In genomic region chr16:76201773-76202571, GRCm38 (mm10) we compare ENCODE assay signal across 10 mouse cellular contexts.
DNase-seq lines count a peak whose midpoint lies in the region; ATAC-seq and TF ChIP-seq lines count a peak whose summit lies in the region.
"Had no signal": no experiment of that assay in that cellular context is flagged by ENCODE, and none has a peak within 500 bp of the region (broad histone marks: within the 10 kb centered on the region; RNA-seq: fewer than 3 reads in every experiment).

No protein-coding gene starts in this region.

- H3K9ac ChIP-seq in forebrain, postnatal 0 days, result no peak overlapping the region
- no peak overlapping the region for H3K9ac ChIP-seq in forebrain, embryonic 15.5 days (replicated peaks)
- no peak overlapping the region for H3K9ac ChIP-seq in embryonic facial prominence, embryonic 11.5 days (replicated peaks; ENCODE audit: low read length)

- H3K9me3 ChIP-seq in forebrain, postnatal 0 days (ENCODE audit: low read length), result no peaks in the 10 kb centered on the region
- no peaks in the 10 kb centered on the region for H3K9me3 ChIP-seq in forebrain, embryonic 15.5 days
- H3K9me3 ChIP-seq in embryonic facial prominence, embryonic 11.5 days (replicated peaks; ENCODE audit: control insufficient read depth, low read length), result no peaks in the 10 kb centered on the region

- H3K27me3 ChIP-seq in forebrain, postnatal 0 days (ENCODE audit: insufficient read depth, low read length), result no peaks in the 10 kb centered on the region
- H3K27me3 ChIP-seq in forebrain, embryonic 15.5 days, result no peaks in the 10 kb centered on the region
- no peaks in the 10 kb centered on the region for H3K27me3 ChIP-seq in embryonic facial prominence, embryonic 11.5 days (ENCODE audit: control insufficient read depth, insufficient read depth, low read length)
- H3K27me3 ChIP-seq: CH12.LX had no signal

- no peak overlapping the region for H3K27ac ChIP-seq in forebrain, postnatal 0 days (ENCODE audit: low read depth, low read length)
- H3K27ac ChIP-seq in forebrain, embryonic 15.5 days (replicated peaks), result no peak overlapping the region
- H3K27ac ChIP-seq in embryonic facial prominence, embryonic 11.5 days (replicated peaks; ENCODE audit: low read depth, low read length), result no peak overlapping the region
- H3K27ac ChIP-seq: macrophage had no signal

- no peak overlapping the region for H3K4me2 ChIP-seq in forebrain, postnatal 0 days (ENCODE audit: low read depth)
- no peak overlapping the region for H3K4me2 ChIP-seq in forebrain, embryonic 15.5 days (replicated peaks)
- no peak overlapping the region for H3K4me2 ChIP-seq in embryonic facial prominence, embryonic 11.5 days (ENCODE audit: low read depth, low read length)

- peak; percentile 41 for TF ChIP-seq CTCF in forebrain, postnatal 0 days (IDR thresholded peaks at IDR 0.05; ENCODE audit: low read depth)

- H3K4me1 ChIP-seq in forebrain, postnatal 0 days (ENCODE audit: insufficient read depth), result no peaks in the 10 kb centered on the region
- no peaks in the 10 kb centered on the region for H3K4me1 ChIP-seq in forebrain, embryonic 15.5 days
- H3K4me1 ChIP-seq in embryonic facial prominence, embryonic 11.5 days (ENCODE audit: control insufficient read depth, insufficient read depth, low read length), result no peaks in the 10 kb centered on the region

- no peak for ATAC-seq in forebrain, postnatal 0 days
- ATAC-seq in forebrain, embryonic 15.5 days (replicated peaks), result no peak
- no peak for ATAC-seq in embryonic facial prominence, embryonic 11.5 days (replicated peaks; ENCODE audit: insufficient number of reproducible peaks, low FRiP score, low TSS enrichment, low read depth)
- peak; percentile 51; the same call in 1 of the 2 replicates for ATAC-seq in neutrophil, adult 5-6 weeks (ENCODE audit: extremely low read depth, insufficient number of reproducible peaks, low FRiP score, poor library complexity, severe bottlenecking)
- ATAC-seq in erythroblast, adult 5-6 weeks (replicated peaks; ENCODE audit: low FRiP score, poor library complexity, severe bottlenecking), result no peak

- no peak overlapping the region for H3K4me3 ChIP-seq in forebrain, postnatal 0 days (ENCODE audit: low read depth, low read length)
- no peak overlapping the region for H3K4me3 ChIP-seq in forebrain, embryonic 15.5 days
- no peak overlapping the region for H3K4me3 ChIP-seq in embryonic facial prominence, embryonic 11.5 days (ENCODE audit: low read depth, low read length)

- H3K36me3 ChIP-seq in forebrain, postnatal 0 days (ENCODE audit: insufficient read depth), result no peaks in the 10 kb centered on the region
- no peaks in the 10 kb centered on the region for H3K36me3 ChIP-seq in forebrain, embryonic 15.5 days
- no peaks in the 10 kb centered on the region for H3K36me3 ChIP-seq in embryonic facial prominence, embryonic 11.5 days (replicated peaks; ENCODE audit: control insufficient read depth, insufficient read depth, low read depth, low read length)

- DNase-seq in forebrain, postnatal 0 days, result no peak
- DNase-seq in urinary bladder, postnatal 14 days (ENCODE audit: low spot score), result peak; percentile 34
- DNase-seq in urinary bladder, adult 2 months (ENCODE audit: low spot score), result no peak
- peak; percentile 64 for DNase-seq in embryonic facial prominence, embryonic 11.5 days (ENCODE audit: low spot score)
- DNase-seq in kidney, postnatal 10 days, result peak; percentile 66

- WGBS in forebrain, postnatal 0 days, result 64% methylated on average over 11 of the region's 11 CpGs
- WGBS in forebrain, embryonic 15.5 days, result 65% methylated on average over 11 of the region's 11 CpGs
- WGBS in embryonic facial prominence, embryonic 11.5 days, result 46% methylated on average over 11 of the region's 11 CpGs

Comparison
In these comparisons a context has a peak if more than half of its experiments do, and no peak if none do; other contexts are left out.
1. DNase-seq: peak in urinary bladder, postnatal 14 days (single experiment), embryonic facial prominence, embryonic 11.5 days (single experiment) and kidney, postnatal 10 days (single experiment); none in forebrain, postnatal 0 days (single experiment) and urinary bladder, adult 2 months (single experiment).